Mouse (Mus musculus): ENCODE results near the gene Arl8a.

GRCm38 (mm10) chr1:135133678-135134435 lies 12.8 kb upstream of the Arl8a start:
- TF ChIP-seq TAL1 (IDR thresholded peaks at IDR 0.05; ENCODE audit: low read length) = no peak
- TF ChIP-seq GATA1 (IDR thresholded peaks at IDR 0.05; ENCODE audit: low read length) = peak; percentile 52
